Mouse (Mus musculus) heart, postnatal 0 days (tissue): ENCODE data around the gene Hivep1.

ENCODE experiments used
- CTCF ChIP-seq: IDR thresholded peaks from 2 replicates; pipeline ENCODE4 v1.5.1; 2016; ENCODE audit warnings: antibody characterized with exemption, control low read depth, low read depth
- EP300 ChIP-seq: IDR thresholded peaks from 2 replicates; pipeline ENCODE4 v1.6.1; 2016; ENCODE audit warnings: antibody characterized with exemption, low read depth

DNA sequence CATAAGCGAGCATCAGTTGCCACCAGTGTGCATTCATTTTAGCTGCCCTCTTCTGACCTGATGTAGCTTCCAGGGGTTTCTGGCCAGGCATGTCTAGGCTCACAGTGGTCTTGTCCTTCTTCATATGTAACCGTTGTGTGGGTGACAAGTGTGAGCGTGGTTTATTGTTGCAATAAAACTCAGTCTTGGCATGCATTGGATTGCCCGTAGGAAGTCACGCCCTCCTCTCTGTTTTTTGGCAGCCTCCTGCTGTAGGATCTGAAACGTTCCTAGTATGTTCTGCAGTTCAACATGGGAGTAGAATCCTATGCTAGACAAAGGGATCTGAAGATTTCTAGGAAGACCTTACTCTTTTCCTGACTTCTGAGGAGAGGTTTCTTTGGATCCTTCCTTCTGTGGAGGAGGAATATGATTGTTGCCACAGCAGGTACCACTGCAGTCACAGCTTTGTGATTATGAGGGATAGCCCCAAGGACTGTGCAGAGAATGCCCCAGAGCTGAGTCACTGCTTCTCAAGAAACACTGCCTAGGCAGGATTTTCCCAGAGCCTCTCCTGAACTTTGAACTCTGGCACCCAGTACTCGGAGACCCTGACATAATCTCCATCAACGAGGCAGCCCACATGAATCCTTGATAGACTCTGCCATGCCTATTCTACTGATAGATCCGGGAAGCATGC lies 182.1 kb downstream of the Hivep1 start:
- TF ChIP-seq CTCF, result no peak
- no peak for TF ChIP-seq EP300
